Mouse (Mus musculus) spleen, postnatal 0 days (tissue): Measurements from ENCODE around the gene Rpl6. TPM values are rescaled to one million over a fixed set of nuclear protein-coding genes. Genes with fewer than 3 reads are reported as not detected.

Source experiments
- polyA plus RNA-seq: library from polyadenylated mRNA; unstranded; fragments of >200 nt; fragmentation: Nextera tagmentation; extraction: Ambion mirVana; gene quantifications from 2 replicates; pipeline ENCODE4 v1.2.1, GENCODE M21; 2015

Gene Rpl6
- 589 and 626 TPM in 2 replicates for polyA plus RNA-seq

DNA sequence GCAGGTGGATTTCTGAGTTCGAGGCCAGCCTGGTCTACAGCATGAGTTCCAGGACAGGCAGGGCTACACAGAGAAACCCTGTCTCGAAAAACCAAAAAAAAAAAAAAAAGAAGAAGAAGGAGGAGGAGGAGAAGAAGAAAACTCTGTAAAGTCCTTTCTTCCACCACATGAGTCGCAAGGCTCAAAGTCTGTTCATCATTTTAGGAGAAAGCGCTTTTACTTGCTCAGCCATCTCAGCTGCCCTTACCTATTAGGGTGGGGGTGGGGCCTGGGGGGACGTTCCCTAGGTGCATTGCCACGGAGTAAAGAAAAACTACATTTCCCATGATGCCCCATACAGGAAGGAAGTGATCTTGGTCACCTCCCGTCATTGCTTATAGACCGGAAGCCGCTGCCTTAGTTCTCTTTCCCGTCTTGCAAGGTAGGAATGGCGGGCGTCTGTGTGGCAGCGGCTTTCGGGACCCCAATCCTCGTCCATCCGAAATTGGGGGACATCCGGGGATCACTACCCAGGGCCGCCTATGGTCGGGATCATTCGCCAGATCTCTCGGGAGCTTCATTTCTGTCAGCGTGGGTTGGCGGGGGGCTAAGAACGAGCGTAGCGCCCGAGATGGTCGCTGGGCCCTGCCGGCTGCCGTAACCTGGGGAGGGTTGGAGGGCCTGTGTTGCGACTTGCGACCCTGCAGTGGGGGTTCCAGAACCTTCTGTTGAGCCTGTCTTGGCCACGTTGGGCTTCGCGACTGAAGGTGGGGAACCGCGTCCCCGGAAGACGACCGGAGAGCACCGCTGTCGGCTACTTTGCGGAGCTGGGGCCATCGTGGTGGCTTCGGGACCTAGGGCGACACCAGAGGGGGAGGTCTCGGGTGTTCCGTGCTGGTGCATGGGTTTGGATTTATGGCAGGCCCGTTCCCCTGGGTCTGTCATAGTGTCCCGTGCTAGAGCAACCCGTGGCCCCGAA lies at the start of gene Rpl6:
Rpl6 (plus strand) TSS at position 350 of the 958 bp plus-strand sequence.

DNA sequence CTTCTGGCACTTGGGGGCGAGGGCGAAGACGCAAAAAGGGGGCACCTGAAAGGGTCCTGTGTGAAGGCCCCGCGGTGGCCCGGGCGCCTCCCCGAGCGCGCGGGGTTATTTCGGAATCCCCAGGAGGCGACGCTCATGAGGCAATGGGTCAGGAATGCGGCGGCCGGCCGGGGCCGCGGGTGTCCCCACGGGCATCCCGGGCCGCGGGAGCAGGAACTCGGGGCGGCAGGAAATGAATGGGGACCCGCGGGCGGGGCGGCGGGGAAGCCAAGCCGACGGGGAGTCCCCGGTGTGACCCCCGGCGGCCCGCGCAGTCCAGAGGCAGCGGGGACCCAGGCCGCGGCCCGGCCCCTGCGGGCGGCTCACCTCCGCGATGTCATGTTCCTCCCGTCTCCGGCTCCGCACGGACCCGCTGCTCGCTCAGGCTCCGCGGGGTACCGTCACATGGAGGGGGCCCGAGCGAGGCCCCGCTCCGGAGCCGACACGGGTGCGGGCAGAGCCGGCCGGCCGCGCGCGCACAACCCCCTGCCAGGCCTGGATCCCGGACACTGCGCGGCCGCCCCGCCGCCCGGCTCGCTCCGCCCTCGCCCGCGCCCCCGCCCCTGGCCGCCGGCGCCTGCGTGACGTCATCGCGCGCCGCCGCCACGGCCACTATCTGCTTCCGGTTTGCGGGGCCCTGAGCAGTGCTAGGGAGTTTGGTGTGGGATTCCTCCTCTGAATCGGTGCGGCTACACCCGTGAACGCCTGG lies 13.3 kb upstream of the Rpl6 start, which contains the start of gene Ptpn11:
Ptpn11 (minus strand) TSS at position 562 of the 748 bp plus-strand sequence.

GRCm38 (mm10) chr5:121219980-121220731 lies 15.9 kb downstream of the Rpl6 start, which contains the start of gene Hectd4:
Gene Hectd4, plus strand, starts transcription at chr5:121220219.

Other genes starting within 250 kb of the Rpl6 start
- 0.02 TPM in 1 of 2 replicates, not detected in the other for gene Rph3a, start 194.4 kb upstream of the Rpl6 start, polyA plus RNA-seq
- gene Ptpn11, start 13.1 kb upstream of the Rpl6 start, polyA plus RNA-seq = 13.9 and 14.6 TPM in 2 replicates
- gene Hectd4, start 15.7 kb downstream of the Rpl6 start, polyA plus RNA-seq = 8.7 and 10.5 TPM in 2 replicates
- gene Trafd1, start 181.2 kb downstream of the Rpl6 start, polyA plus RNA-seq = 41.2 and 50.3 TPM in 2 replicates
- gene Naa25, start 193.5 kb downstream of the Rpl6 start, polyA plus RNA-seq = 20.0 and 20.2 TPM in 2 replicates
- 1.4 and 2.0 TPM in 2 replicates for gene Tmem116, start 247.4 kb downstream of the Rpl6 start, polyA plus RNA-seq
- 119 and 125 TPM in 2 replicates for gene Erp29, start 248.0 kb downstream of the Rpl6 start, polyA plus RNA-seq